ENCODE assay signal across 20 mouse cellular contexts in the genomic region with DNA sequence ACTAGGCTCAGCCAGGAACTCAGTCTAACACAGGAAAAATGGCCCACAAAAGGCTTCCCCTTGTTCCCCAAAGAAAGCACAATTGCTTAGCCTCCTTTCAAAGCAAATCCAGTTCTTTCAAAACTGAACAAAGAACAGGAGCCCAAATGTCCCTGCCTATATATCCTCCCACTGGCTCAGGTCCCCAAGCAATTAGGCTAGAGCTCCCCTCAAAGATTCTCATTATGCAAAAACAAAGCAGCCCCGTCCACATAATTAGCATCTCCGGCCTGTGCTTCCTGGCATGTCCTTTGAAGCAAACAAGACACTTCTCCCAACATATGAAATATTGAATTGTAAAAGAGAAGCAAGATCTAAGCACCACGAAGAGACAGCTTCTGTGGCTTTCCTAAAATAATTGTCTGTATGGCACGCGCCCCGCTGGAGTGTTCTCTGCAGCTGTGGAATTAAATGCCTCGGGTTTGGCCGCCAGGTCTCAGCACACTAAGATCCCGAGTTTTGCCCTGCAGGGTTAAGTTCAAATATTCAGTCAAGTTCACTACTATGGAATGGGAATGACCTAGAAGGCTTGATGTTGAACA. TPM values are rescaled to one million over a fixed set of nuclear protein-coding genes. Genes with fewer than 3 reads are reported as not detected.
A peak's percentile ranks its signal among the peaks of the same experiment; 100 is the strongest.
DNase-seq lines count a peak whose midpoint lies in the region; ATAC-seq and TF ChIP-seq lines count a peak whose summit lies in the region.
"Had no signal": no experiment of that assay in that cellular context is flagged by ENCODE, and none has a peak within 500 bp of the region (broad histone marks: within the 10 kb centered on the region; RNA-seq: fewer than 3 reads in every experiment).

No protein-coding gene starts in this region.

- H3K36me3 ChIP-seq in hindbrain, embryonic 10.5 days, result peaks cover 10% of the 10 kb centered on the region; the same call in 1 of the 2 replicates
- no peaks in the 10 kb centered on the region for H3K36me3 ChIP-seq in hindbrain, postnatal 0 days (ENCODE audit: insufficient read depth, low read length)
- no peaks in the 10 kb centered on the region for H3K36me3 ChIP-seq in forebrain, embryonic 16.5 days (ENCODE audit: control insufficient read depth, insufficient read depth)
- H3K36me3 ChIP-seq in midbrain, embryonic 16.5 days (ENCODE audit: control insufficient read depth, insufficient read depth, low read length), result no peaks in the 10 kb centered on the region
- no peaks in the 10 kb centered on the region for H3K36me3 ChIP-seq in intestine, embryonic 15.5 days

- H3K4me2 ChIP-seq in hindbrain, postnatal 0 days (ENCODE audit: low read depth, low read length), result no peak overlapping the region
- H3K4me2 ChIP-seq in forebrain, embryonic 16.5 days (ENCODE audit: low read length), result no peak overlapping the region
- no peak overlapping the region for H3K4me2 ChIP-seq in midbrain, embryonic 16.5 days (ENCODE audit: low read length)
- H3K4me2 ChIP-seq in intestine, embryonic 15.5 days (replicated peaks), result no peak overlapping the region
- H3K4me2 ChIP-seq: heart, embryonic 11.5 days; liver, embryonic 11.5 days had no signal

- ATAC-seq in hindbrain, postnatal 0 days, result no peak
- peak; percentile 31 for ATAC-seq in forebrain, embryonic 16.5 days
- no peak for ATAC-seq in midbrain, embryonic 16.5 days
- no peak for ATAC-seq in intestine, embryonic 15.5 days
- ATAC-seq: activated CD4-positive, CD25-positive, alpha-beta regulatory T cell, adult 4 months; CD4-positive, CD25-positive, alpha-beta regulatory T cell, adult 4 months; inflammation-experienced regulatory T-cells, adult 6 months had no signal

- TF ChIP-seq CTCF in hindbrain, postnatal 0 days (IDR thresholded peaks at IDR 0.05; ENCODE audit: low read depth), result no peak

- no peak overlapping the region for H3K4me3 ChIP-seq in hindbrain, embryonic 10.5 days
- no peak overlapping the region for H3K4me3 ChIP-seq in hindbrain, postnatal 0 days (ENCODE audit: low read length)
- no peak overlapping the region for H3K4me3 ChIP-seq in forebrain, embryonic 16.5 days (replicated peaks; ENCODE audit: low read length)
- H3K4me3 ChIP-seq in midbrain, embryonic 16.5 days (ENCODE audit: low read depth, low read length), result no peak overlapping the region
- H3K4me3 ChIP-seq in intestine, embryonic 15.5 days (replicated peaks), result no peak overlapping the region

- no peaks in the 10 kb centered on the region for H3K27me3 ChIP-seq in hindbrain, embryonic 10.5 days (ENCODE audit: insufficient read depth, poor library complexity, severe bottlenecking)
- no peaks in the 10 kb centered on the region for H3K27me3 ChIP-seq in hindbrain, postnatal 0 days (ENCODE audit: insufficient read depth, low read length)
- H3K27me3 ChIP-seq in forebrain, embryonic 16.5 days (replicated peaks; ENCODE audit: control insufficient read depth, insufficient read depth, low read length), result no peaks in the 10 kb centered on the region
- H3K27me3 ChIP-seq in midbrain, embryonic 16.5 days (ENCODE audit: control insufficient read depth, insufficient read depth, low read depth, low read length), result no peaks in the 10 kb centered on the region
- no peaks in the 10 kb centered on the region; the same call in 1 of the 2 replicates for H3K27me3 ChIP-seq in intestine, embryonic 15.5 days (replicated peaks)

- H3K27ac ChIP-seq in hindbrain, embryonic 10.5 days, result peak overlapping the region; percentile 60; the same call in 1 of the 2 replicates
- no peak overlapping the region for H3K27ac ChIP-seq in hindbrain, postnatal 0 days
- H3K27ac ChIP-seq in forebrain, embryonic 16.5 days (ENCODE audit: low read length), result peak overlapping the region; percentile 60
- peak overlapping the region; percentile 28; the same call in 1 of the 2 replicates for H3K27ac ChIP-seq in midbrain, embryonic 16.5 days (ENCODE audit: low read length)
- H3K27ac ChIP-seq in intestine, embryonic 15.5 days, result no peak overlapping the region

- H3K9me3 ChIP-seq in hindbrain, embryonic 10.5 days, result peaks cover 4% of the 10 kb centered on the region; the same call in 1 of the 2 replicates
- no peaks in the 10 kb centered on the region for H3K9me3 ChIP-seq in hindbrain, postnatal 0 days (ENCODE audit: low read length)
- H3K9me3 ChIP-seq in forebrain, embryonic 16.5 days (ENCODE audit: control insufficient read depth, low read length), result no peaks in the 10 kb centered on the region
- H3K9me3 ChIP-seq in midbrain, embryonic 16.5 days (replicated peaks; ENCODE audit: control insufficient read depth, low read length, poor library complexity, severe bottlenecking), result no peaks in the 10 kb centered on the region
- H3K9me3 ChIP-seq in intestine, embryonic 15.5 days, result no peaks in the 10 kb centered on the region

- H3K4me1 ChIP-seq in hindbrain, embryonic 10.5 days (replicated peaks), result peaks cover 21% of the 10 kb centered on the region; the same call in 1 of the 2 replicates
- H3K4me1 ChIP-seq in hindbrain, postnatal 0 days (ENCODE audit: insufficient read depth, low read length), result no peaks in the 10 kb centered on the region
- H3K4me1 ChIP-seq in forebrain, embryonic 16.5 days (replicated peaks; ENCODE audit: control insufficient read depth, insufficient read depth, low read length), result peaks cover 17% of the 10 kb centered on the region
- peaks cover 2% of the 10 kb centered on the region; the same call in 1 of the 2 replicates for H3K4me1 ChIP-seq in midbrain, embryonic 16.5 days (ENCODE audit: control insufficient read depth, insufficient read depth, low read length)
- no peaks in the 10 kb centered on the region for H3K4me1 ChIP-seq in intestine, embryonic 15.5 days (replicated peaks)

- no peak for DNase-seq in hindbrain, embryonic 10.5 days (ENCODE audit: low spot score)
- no peak for DNase-seq in hindbrain, postnatal 0 days (ENCODE audit: low spot score)
- peak; percentile 88 for DNase-seq in retina, postnatal 1 day
- DNase-seq in retina, embryonic 14.5 days (ENCODE audit: low spot score), result no peak
- no peak for DNase-seq in gastrocnemius, postnatal 25 days
- DNase-seq: adrenal gland, postnatal 10 days; cerebellum, adult 9-11 months; heart, postnatal 10 days; kidney, adult 8-10 months; kidney, postnatal 25 days; lung, adult 18-20 months; right cerebral cortex, postnatal 14 days had no signal

- H3K9ac ChIP-seq in hindbrain, postnatal 0 days (replicated peaks; ENCODE audit: low read length), result no peak overlapping the region
- H3K9ac ChIP-seq in forebrain, embryonic 16.5 days (replicated peaks; ENCODE audit: low read depth, low read length), result no peak overlapping the region
- no peak overlapping the region for H3K9ac ChIP-seq in midbrain, embryonic 16.5 days (ENCODE audit: low read depth, low read length)
- no peak overlapping the region for H3K9ac ChIP-seq in intestine, embryonic 15.5 days

- WGBS in hindbrain, embryonic 10.5 days, result 79% methylated on average over 9 of the region's 9 CpGs
- 48% methylated on average over 9 of the region's 9 CpGs for WGBS in hindbrain, postnatal 0 days
- 21% methylated on average over 9 of the region's 9 CpGs for WGBS in forebrain, embryonic 16.5 days
- WGBS in midbrain, embryonic 16.5 days, result 40% methylated on average over 9 of the region's 9 CpGs
- 83% methylated on average over 9 of the region's 9 CpGs for WGBS in intestine, embryonic 15.5 days

RNA-seq across cellular contexts. Expression of a gene that starts 28.6 kb away (rescaled TPM):
- polyA plus RNA-seq in hindbrain, embryonic 10.5 days (2016; fragmentation: Nextera tagmentation; extraction: Ambion mirVana), result 83.7 and 88.6 TPM in 2 replicates
- 31.7 and 44.3 TPM in 2 replicates for total RNA-seq in hindbrain, postnatal 0 days (2014; rRNA removed)
- polyA plus RNA-seq in hindbrain, postnatal 0 days (2015; fragmentation: Nextera tagmentation; extraction: Ambion mirVana), result 65.7 and 68.0 TPM in 2 replicates
- polyA plus RNA-seq in forebrain, embryonic 16.5 days (2015; fragmentation: Nextera tagmentation; extraction: Ambion mirVana), result 58.9 and 63.2 TPM in 2 replicates
- 61.0 and 61.6 TPM in 2 replicates for polyA plus RNA-seq in midbrain, embryonic 16.5 days (2015; fragmentation: Nextera tagmentation; extraction: Ambion mirVana)
- 10 to 100 TPM; 13.0 to 14.1 TPM for total RNA-seq in gastrocnemius, postnatal 25 days (2021)
- polyA plus RNA-seq in intestine, embryonic 15.5 days (2015; fragmentation: Nextera tagmentation; extraction: Ambion mirVana), result 44.1 and 46.8 TPM in 2 replicates

RNA-seq across cellular contexts. Expression of a gene that starts 35.9 kb away (rescaled TPM):
- 21.5 and 21.9 TPM in 2 replicates for polyA plus RNA-seq in hindbrain, embryonic 10.5 days (2016; fragmentation: Nextera tagmentation; extraction: Ambion mirVana)
- total RNA-seq in hindbrain, postnatal 0 days (2014; rRNA removed), result 16.9 and 18.8 TPM in 2 replicates
- 11.4 and 13.0 TPM in 2 replicates for polyA plus RNA-seq in hindbrain, postnatal 0 days (2015; fragmentation: Nextera tagmentation; extraction: Ambion mirVana)
- polyA plus RNA-seq in forebrain, embryonic 16.5 days (2015; fragmentation: Nextera tagmentation; extraction: Ambion mirVana), result 15.0 and 16.2 TPM in 2 replicates
- polyA plus RNA-seq in midbrain, embryonic 16.5 days (2015; fragmentation: Nextera tagmentation; extraction: Ambion mirVana), result 13.8 and 14.7 TPM in 2 replicates
- 1 to 10 TPM; 4.7 to 5.1 TPM for total RNA-seq in gastrocnemius, postnatal 25 days (2021)
- 14.7 and 16.4 TPM in 2 replicates for polyA plus RNA-seq in intestine, embryonic 15.5 days (2015; fragmentation: Nextera tagmentation; extraction: Ambion mirVana)

RNA-seq across cellular contexts. Expression of a gene that starts 37.8 kb away (rescaled TPM):
- 393 and 437 TPM in 2 replicates for polyA plus RNA-seq in hindbrain, embryonic 10.5 days (2016; fragmentation: Nextera tagmentation; extraction: Ambion mirVana)
- total RNA-seq in hindbrain, postnatal 0 days (2014; rRNA removed), result 169 and 274 TPM in 2 replicates
- polyA plus RNA-seq in hindbrain, postnatal 0 days (2015; fragmentation: Nextera tagmentation; extraction: Ambion mirVana), result 528 and 550 TPM in 2 replicates
- 467 and 469 TPM in 2 replicates for polyA plus RNA-seq in forebrain, embryonic 16.5 days (2015; fragmentation: Nextera tagmentation; extraction: Ambion mirVana)
- polyA plus RNA-seq in midbrain, embryonic 16.5 days (2015; fragmentation: Nextera tagmentation; extraction: Ambion mirVana), result 444 and 482 TPM in 2 replicates
- 100 to 1,000 TPM; 168 to 183 TPM for total RNA-seq in gastrocnemius, postnatal 25 days (2021)
- 356 and 399 TPM in 2 replicates for polyA plus RNA-seq in intestine, embryonic 15.5 days (2015; fragmentation: Nextera tagmentation; extraction: Ambion mirVana)

Comparison
In these comparisons a context has a peak if more than half of its experiments do, and no peak if none do; other contexts are left out.
1. H3K27ac ChIP-seq: peak in hindbrain, embryonic 10.5 days (single experiment), forebrain, embryonic 16.5 days (single experiment) and midbrain, embryonic 16.5 days (single experiment); none in hindbrain, postnatal 0 days (single experiment) and intestine, embryonic 15.5 days (single experiment).